Mouse (Mus musculus) WW6 (cell line): ENCODE measurements at regions not wholly inside any gene's neighbourhood (a gene's known extent, or its start where the extent isn't known, plus 50 kb on each side); places are given as distances from the start of the nearest gene placed in this dataset.

Experiments
- DNase-seq: peaks from one replicate; pipeline ENCODE4 v3.0.0-alpha.2; 2013; ENCODE audit warnings: low read depth, low spot score

DNA sequence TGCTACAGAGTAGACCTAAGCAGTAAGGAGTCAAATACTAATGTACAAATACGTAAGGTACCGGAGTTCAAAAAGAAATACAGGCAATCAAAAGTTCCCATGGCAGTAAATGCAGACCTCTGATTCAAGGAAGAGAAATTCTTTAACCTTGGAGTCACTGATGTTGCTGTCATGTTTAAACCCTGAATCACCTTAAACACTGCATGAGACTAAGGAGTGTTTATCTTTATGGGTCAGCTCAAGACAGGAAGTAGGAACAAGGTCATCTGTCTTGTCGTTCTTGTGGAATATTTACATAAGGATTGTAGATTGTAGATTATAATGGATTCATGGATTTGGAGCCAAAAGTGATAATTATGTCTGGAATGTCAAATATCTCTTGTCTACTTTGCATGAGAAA is 1708.7 kb upstream of the Slc10a2 start:
- DNase-seq, result no peak

- no peak for DNase-seq
Observed at GRCm38 (mm10) chr8:6807116-6807515, 1702.0 kb upstream of the Slc10a2 start.

GRCm38 (mm10) chr8:6803199-6803598 is 1698.0 kb upstream of the Slc10a2 start:
- DNase-seq, result no peak

- DNase-seq, result no peak
Observed at GRCm38 (mm10) chr8:6801076-6801475, 1695.9 kb upstream of the Slc10a2 start.

- DNase-seq, result no peak
Observed at GRCm38 (mm10) chr8:6789096-6789495, 1683.9 kb upstream of the Slc10a2 start.

- DNase-seq, result no peak
Observed at GRCm38 (mm10) chr8:6780983-6781382, 1675.8 kb upstream of the Slc10a2 start.

DNA sequence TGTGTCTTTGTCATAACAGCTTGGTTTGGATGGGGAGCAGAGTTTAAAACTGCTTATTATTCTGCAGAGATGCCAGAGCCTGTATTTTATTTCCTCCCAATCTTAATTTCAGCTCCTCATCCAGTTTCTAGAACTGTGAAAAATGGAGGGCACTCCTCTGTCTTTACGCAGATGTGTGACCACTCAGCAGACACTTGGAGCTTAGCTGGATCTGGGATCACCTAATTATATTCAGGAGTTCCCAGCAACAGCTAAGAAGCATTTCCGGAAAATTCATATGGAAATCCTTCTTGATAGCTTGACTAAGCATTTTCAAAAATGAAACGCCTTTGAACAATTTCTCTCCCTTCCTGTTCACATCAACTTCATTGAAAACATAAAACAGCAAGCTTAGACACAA is 1670.0 kb upstream of the Slc10a2 start:
- no peak for DNase-seq

DNA sequence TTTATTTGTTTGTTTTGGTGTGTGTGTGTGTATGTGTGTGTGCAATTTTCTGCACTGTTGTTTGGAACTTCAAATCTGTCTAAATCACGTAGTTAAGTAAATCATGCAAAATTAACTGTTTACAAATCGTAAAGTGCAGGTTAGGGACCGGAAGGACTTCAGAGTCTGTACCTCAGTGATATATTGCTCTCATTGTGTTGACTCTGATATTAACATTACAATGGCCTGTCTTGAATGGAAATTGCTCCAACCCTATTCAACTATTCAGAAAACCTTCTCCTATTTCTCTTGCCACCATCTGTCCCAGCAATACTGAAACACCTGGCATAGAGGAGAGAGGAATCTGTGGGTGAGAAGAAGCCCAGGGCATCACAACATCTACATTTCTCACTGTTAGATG is 1624.4 kb upstream of the Slc10a2 start:
- no peak for DNase-seq

DNA sequence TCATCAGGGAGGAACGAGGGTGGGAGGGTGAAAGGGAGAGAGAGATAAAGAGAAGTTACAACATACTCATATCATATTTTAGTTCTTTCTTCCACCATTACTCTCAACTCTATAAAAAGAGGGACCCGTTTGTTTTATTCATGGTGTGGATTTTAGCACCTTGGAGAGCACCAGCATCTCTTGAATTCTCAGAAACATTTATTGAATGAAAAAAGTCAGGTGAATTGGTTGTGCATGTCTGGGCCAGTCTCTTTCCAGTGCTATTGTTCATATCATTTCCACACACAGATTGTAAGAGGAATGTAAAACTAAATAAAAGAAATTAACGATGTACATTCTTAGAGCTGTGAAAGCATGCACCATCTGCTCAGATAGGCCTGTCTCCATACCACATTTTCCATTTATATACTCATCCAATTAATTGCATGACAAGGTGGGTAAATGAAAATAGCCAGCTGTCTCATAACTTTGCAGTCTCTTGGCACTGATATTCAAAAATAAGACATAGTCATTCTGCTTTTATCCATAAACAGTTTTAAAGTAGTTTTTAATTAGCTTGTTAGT is 1603.8 kb upstream of the Slc10a2 start:
- DNase-seq, result no peak

DNA sequence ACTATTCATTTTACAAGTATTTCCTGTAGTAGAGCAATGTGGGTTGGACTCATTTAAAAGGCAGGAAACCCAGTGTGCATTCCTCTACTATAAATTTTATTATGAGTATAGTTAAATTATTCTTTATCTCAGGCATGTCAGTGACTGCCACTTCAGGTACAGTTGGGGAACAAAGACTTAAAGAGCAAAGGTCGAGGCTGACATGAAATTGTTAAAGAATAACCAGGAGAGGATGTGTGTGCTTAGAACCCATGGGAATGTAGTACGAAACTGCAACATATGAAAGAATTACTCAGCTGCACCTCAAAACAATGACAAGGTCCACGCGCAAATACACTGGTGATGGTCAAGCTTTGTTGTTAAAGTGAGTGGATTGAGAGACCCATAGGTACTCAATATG is 1583.4 kb upstream of the Slc10a2 start:
- DNase-seq, result no peak

DNA sequence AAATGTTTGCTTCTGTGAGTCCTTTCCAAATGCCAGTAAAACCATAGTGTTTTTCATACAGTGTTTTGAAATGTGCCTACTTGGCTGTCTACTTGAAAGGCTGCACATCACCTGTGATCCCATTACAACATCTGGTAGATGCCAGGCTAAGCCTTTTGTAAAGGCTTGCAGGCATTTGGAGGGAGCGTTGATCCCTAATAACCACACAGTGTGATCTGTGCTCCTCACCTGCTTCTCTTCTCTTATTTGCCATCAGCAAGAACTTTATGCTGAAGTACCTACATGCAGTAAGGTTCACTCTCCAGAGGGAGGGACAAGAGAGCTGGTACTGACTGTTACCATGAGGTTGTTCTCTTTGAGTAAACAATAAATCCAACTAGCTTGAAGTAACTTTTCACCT is 1553.7 kb upstream of the Slc10a2 start:
- DNase-seq, result no peak

DNA sequence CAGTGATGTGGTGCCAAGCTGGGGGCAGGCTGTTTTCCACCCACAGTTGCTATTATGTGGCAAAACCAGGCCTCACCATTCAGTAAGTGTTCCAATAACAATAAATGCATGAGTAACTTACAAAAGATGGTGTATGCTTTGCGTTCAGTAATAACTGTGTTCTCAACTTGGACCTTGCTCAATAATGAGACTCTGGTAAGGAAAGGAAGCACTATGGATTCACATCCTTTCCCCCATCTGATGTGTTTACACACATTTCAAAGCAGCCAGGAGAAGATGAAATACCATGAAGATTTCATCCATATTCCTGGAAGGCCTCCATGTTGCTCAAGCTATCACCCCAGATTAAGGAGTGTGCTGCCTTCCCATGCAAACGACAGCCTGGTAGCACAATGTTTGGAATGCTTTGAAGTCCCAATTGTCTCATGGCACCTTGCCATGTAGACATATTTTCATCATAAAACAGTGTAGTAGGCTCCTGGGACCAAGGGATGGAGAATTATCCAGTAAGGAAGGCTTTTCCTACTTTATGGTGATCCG is 1552.4 kb upstream of the Slc10a2 start:
- no peak for DNase-seq

DNA sequence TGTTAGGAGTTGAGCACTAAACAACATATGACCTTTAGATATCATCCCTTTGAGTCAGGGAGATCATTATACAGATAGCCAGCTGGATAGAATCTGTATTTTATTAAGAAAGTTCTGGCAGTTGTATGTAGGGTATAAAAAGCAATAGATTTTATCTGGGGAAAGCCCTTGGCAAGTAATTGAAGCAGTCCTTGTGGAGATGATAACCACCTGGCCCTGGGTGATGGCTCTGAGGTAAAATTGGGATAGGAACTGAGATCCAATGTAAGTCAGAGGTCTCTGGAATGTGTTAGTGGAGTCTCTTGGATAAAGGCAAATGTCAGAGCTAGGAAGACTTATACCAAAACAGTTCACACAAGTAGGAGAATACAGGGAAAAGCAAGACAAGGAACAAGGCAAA is 1547.0 kb upstream of the Slc10a2 start:
- DNase-seq, result no peak

GRCm38 (mm10) chr8:6648083-6648482 is 1542.9 kb upstream of the Slc10a2 start:
- no peak for DNase-seq

- DNase-seq, result no peak
Observed at GRCm38 (mm10) chr8:6645287-6645957, 1540.3 kb upstream of the Slc10a2 start.

DNA sequence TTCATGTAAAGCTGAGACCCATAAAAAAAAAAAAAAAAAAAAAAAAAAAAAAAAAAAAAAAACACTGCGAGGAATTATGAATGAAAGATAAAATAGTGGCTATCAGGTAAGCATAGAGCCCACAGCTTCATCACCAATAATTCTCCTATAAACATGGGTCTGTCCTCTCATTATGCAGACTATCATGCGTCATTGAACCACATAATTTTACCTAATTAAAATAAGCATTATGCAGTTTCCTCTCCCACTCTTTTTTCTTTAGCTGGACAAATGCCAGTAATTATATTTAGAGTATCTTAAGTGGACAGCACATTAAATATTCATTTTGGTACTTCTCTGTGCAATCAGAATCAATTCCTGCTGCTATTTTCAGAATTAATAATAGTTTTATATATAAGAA is 1539.2 kb upstream of the Slc10a2 start:
- no peak for DNase-seq

GRCm38 (mm10) chr8:6627009-6627557 is 1521.9 kb upstream of the Slc10a2 start:
- no peak for DNase-seq

DNA sequence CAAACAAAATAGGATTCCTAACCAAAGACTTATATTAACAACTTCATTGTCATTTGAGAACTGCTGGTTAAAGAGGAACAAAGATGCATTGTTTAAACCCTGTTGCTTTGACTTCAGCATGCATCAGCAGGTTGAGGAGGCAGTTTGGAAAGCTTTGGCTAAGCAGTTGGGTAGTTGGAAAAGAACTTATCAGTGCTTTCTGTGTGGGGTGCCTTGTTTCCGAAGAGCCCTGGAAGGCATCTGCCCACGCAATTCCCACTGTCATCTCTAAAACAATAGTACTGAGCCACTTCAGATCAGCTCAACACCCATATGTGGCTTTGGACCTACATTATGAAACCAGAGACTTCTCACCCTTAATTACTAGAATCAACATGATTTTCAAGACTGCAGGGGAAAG is 1503.7 kb upstream of the Slc10a2 start:
- no peak for DNase-seq

DNA sequence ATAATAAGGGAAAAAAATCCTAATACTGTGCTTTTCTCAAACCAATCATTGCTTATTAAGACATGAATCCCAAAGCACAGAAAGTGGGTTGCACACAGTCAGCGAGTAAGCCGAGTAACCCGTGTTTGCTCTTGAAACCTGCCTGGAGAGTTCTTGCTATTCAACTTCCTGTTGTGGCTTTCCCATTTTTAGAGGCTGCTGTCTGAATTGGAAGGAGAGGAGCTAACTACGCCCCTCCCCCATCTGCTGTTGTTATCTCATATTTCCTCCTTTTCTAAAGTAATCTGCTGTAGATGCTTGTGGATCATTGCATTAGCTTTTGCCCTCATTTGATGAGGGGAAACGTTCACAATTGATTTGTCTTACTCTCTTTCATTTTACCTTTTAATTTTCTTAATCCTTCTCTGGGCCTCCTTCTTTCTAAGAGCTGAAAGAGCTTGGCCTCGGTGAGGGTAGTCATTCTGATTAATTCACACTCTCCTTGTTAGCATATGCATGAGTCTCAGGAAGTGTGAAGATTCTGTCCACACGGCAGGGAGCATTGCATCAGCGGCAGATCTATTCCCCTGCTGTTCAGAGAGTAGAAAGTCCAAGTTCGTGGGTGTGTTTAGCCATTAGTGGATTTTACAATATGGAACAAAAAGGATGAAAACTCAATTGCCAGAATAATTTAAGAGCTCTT is 1501.8 kb upstream of the Slc10a2 start:
- DNase-seq, result no peak

GRCm38 (mm10) chr8:6604232-6604804 is 1499.2 kb upstream of the Slc10a2 start:
- DNase-seq, result no peak

DNA sequence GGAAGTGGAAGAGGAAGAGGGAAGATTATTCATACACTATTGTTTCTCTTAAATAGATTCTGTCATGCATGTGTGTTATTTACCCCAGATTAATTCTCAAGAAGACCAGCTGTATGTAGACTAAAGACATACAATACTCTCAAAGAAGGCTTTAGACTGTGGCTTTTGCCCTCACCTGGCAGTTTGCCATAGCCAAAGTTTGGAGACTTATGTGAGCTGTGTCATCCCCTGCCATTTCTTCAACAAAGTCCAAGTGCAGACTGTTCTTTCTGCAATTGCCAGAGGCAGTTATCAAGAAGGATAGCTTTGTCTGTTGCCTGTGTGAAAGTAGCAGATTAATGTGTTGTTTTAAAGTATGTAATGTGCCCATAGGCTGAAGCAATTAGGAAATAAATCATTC is 1485.0 kb upstream of the Slc10a2 start:
- no peak for DNase-seq

- no peak for DNase-seq
Observed at GRCm38 (mm10) chr8:6583337-6584096, 1478.4 kb upstream of the Slc10a2 start.
